Mouse (Mus musculus): ENCODE results near the gene Fam104a.

Fam104a gene

GRCm38 (mm10) chr11:113631302-113631701 is 52.7 kb downstream of the Fam104a start:
- no peak for DNase-seq (ENCODE audit: low spot score)

GRCm38 (mm10) chr11:113630642-113631041 is 53.3 kb downstream of the Fam104a start:
- no peak for DNase-seq (ENCODE audit: low spot score)

GRCm38 (mm10) chr11:113627785-113628184 is 56.2 kb downstream of the Fam104a start:
- no peak for DNase-seq (ENCODE audit: low spot score)

- DNase-seq (ENCODE audit: low spot score): no peak
Measured at GRCm38 (mm10) chr11:113625437-113625836, 58.5 kb downstream of the Fam104a start.

GRCm38 (mm10) chr11:113622028-113622427 is 61.9 kb downstream of the Fam104a start:
- DNase-seq (ENCODE audit: low spot score): no peak

GRCm38 (mm10) chr11:113621001-113621400 is 63.0 kb downstream of the Fam104a start:
- no peak for DNase-seq (ENCODE audit: low spot score)

- DNase-seq (ENCODE audit: low spot score): no peak
Measured at GRCm38 (mm10) chr11:113619420-113620080, 64.4 kb downstream of the Fam104a start.

- DNase-seq (ENCODE audit: low spot score): peak; percentile 49
Measured at GRCm38 (mm10) chr11:113618672-113619419, 65.1 kb downstream of the Fam104a start, which contains the start of gene Sstr2. Sstr2 (plus strand) TSS chr11:113619342.

GRCm38 (mm10) chr11:113618303-113618671 is 65.7 kb downstream of the Fam104a start:
- DNase-seq (ENCODE audit: low spot score): no peak

GRCm38 (mm10) chr11:113617132-113617911 is 66.6 kb downstream of the Fam104a start:
- peak; percentile 27 for DNase-seq (ENCODE audit: low spot score)

- DNase-seq (ENCODE audit: low spot score): no peak
Measured at GRCm38 (mm10) chr11:113614476-113614875, 69.5 kb downstream of the Fam104a start.

- DNase-seq (ENCODE audit: low spot score): peak; percentile 77
Measured at GRCm38 (mm10) chr11:113611664-113612611, 72.0 kb downstream of the Fam104a start.
